Mouse (Mus musculus): Measurements from ENCODE around the gene Plin4.
"Not testable (repeated sequence)": the region's sequence is repeated elsewhere in the genome, so short reads cannot be mapped to it uniquely, and the experiment has no call there.

DNA sequence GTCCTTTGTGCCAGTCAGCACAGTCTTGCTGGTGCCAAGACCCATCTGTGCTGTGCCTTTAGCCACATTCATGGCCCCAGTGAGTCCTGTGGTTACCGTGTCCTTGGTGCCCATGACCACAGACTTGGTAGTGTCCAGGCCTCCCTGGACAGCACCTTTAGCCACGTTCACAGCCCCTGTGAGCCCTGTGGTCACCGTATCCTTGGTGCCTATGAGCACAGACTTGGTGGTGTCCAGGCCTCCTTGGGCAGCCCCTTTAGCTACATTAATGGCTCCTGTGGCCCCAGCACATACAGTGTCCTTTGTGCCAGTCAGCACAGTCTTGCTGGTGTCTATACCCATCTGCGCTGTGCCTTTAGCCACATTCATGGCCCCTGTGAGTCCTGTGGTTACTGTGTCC lies 3.2 kb downstream of the Plin4 start:
- not testable (repeated sequence) for TF ChIP-seq CTCF, POLR2A (IDR thresholded peaks at IDR 0.05; ENCODE audit: insufficient read depth, low read depth, low read length)

All from olfactory bulb, adult 2 months (tissue).